Mouse (Mus musculus) T-helper 1 cell (primary cell): ENCODE measurements around the gene Mecr.

Experiments used
- in situ Hi-C: fragments of 300-600 bp; cut with MboI, MseI; formaldehyde crosslinking; loops from one replicate; pipeline ENCODE4 v1.15.1; 2025; ENCODE audit warnings: high pct_unique_total_duplicates

Mecr gene

GRCm38 (mm10) chr4:131836351-131836881 lies 6.9 kb upstream of the Mecr start:
- in situ Hi-C loops = loop anchor here (5.0 kb wide), 2 partner anchors 109 to 874 kb away; no protein-coding TSS in a partner anchor

DNA sequence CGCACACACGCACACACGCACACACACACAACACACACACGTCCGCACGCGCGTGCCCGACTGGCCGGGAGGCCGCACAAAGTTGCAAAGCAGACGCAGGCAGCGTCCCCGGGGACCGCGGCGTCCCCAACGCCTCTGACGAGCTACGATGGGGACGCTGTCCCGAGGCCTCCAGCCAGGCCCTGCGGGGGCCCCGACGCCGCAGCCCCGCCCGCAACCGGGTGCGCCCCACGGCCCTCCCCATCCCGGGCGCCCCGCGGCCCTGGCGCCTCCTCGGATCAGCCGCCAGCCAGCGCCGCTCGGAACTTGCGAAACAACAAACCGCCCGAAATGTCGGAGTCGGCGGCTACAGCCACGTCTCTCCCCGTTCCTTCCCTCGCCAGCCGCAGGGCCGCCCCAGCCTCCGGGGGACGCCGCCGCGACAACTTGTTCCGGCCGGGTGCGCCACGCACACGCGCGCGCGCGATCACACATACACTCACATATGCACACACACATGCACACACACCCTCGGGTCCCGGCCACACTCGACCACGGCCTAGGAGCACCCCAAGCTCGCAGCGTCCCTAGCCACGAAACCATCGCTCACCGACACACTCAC lies 6.3 kb upstream of the Mecr start:
- in situ Hi-C loops = loop anchor here (5.0 kb wide), 2 partner anchors 110 to 875 kb away; no protein-coding TSS in a partner anchor

GRCm38 (mm10) chr4:131837872-131838524 lies 5.3 kb upstream of the Mecr start, which contains the start of gene Ptpru:
Gene Ptpru, minus strand, starts transcription at chr4:131838288.
- in situ Hi-C loops = loop anchor here (5.0 kb wide), 2 partner anchors 111 to 876 kb away; no protein-coding TSS in a partner anchor

GRCm38 (mm10) chr4:131845991-131846778 lies 2.9 kb downstream of the Mecr start:
- in situ Hi-C loops = no loop called here

- in situ Hi-C loops = no loop called here
Measured at GRCm38 (mm10) chr4:131848082-131848481, 4.8 kb downstream of the Mecr start.

GRCm38 (mm10) chr4:131849986-131850638 lies 6.8 kb downstream of the Mecr start:
- in situ Hi-C loops = loop anchor here (25.0 kb wide), 1 partner anchor 1488 kb away; the partner anchor contains the start of genes Snrnp40 and Zcchc17

- in situ Hi-C loops = loop anchor here (25.0 kb wide), 1 partner anchor 1493 kb away; the partner anchor contains the start of genes Snrnp40 and Zcchc17
Measured at GRCm38 (mm10) chr4:131854950-131855349, 11.7 kb downstream of the Mecr start.

- in situ Hi-C loops = loop anchor here (25.0 kb wide), 1 partner anchor 1498 kb away; the partner anchor contains the start of genes Snrnp40 and Zcchc17
Measured at GRCm38 (mm10) chr4:131860492-131861340, 17.4 kb downstream of the Mecr start.

DNA sequence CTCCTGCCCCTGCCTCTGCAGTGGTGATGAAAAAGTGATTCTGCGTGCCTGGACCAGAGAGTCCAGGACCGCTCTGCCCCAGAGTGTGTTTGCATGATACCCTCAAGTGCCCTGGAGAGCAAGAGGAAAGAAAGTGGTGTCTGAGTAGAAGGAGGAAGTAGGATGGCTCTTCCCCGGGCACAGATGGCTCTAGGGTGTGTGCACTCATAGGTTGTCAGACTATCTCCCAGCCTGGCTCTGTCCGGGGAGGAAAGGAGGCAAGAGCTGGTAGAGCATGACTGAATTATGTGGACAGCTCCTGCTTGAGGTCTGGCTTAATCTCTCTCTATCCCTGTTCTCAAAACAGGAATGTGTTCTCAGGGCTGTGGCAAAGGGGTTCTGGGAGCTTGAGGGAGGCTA lies 18.1 kb downstream of the Mecr start:
- in situ Hi-C loops = loop anchor here (25.0 kb wide), 1 partner anchor 1499 kb away; the partner anchor contains the start of genes Snrnp40 and Zcchc17

GRCm38 (mm10) chr4:131872672-131873292 lies 29.5 kb downstream of the Mecr start:
- in situ Hi-C loops = loop anchor here (25.0 kb wide), 1 partner anchor 1510 kb away; the partner anchor contains the start of genes Snrnp40 and Zcchc17

GRCm38 (mm10) chr4:131873293-131874168 lies 30.3 kb downstream of the Mecr start, which contains the start of gene Srsf4:
Gene Srsf4, plus strand, starts transcription at chr4:131873617.
- in situ Hi-C loops = loop anchor here (25.0 kb wide), 1 partner anchor 1511 kb away; the partner anchor contains the start of genes Snrnp40 and Zcchc17

DNA sequence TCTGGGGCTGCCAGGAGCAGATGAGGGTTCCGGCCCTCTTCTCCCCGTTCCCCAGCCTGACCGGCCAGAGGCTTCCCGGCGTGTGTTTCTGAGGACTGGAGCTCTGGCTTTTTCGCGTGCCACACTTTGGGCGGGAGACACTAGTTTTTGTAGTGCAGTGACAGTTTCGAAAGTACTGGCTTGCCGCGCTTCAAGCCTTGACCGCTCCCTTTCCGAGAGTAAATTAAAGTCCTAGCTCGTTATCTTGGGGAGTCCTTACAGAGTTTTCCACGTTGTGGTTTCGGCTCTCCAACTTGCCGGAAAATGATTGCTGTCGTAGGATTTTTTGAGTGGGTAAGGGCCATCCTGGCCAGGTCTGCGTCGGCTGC lies 30.9 kb downstream of the Mecr start:
- in situ Hi-C loops = loop anchor here (25.0 kb wide), 1 partner anchor 1512 kb away; the partner anchor contains the start of genes Snrnp40 and Zcchc17

- in situ Hi-C loops = loop anchor here (25.0 kb wide), 1 partner anchor 1512 kb away; the partner anchor contains the start of genes Snrnp40 and Zcchc17
Measured at GRCm38 (mm10) chr4:131874567-131874966, 31.3 kb downstream of the Mecr start.

DNA sequence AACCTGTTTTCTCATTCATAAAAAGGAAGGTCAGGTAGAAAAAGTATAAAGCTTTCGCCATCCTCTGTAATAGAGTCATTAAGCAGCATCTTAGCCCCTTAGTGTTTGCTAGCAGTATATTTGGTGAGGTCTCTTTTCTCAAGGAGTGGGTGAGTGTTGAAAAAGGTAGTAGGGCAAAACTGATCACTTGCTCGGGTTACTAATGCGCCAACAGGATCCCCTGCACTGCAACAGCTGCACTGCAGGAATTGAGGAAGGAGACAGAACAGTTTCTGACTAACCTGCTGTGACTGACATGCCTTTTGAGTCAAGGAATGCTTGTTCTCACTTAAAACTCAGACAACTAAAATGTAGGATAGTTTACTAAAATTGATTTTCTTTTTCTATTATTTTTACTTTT lies 32.0 kb downstream of the Mecr start:
- in situ Hi-C loops = no loop called here

GRCm38 (mm10) chr4:131876836-131877235 lies 33.6 kb downstream of the Mecr start:
- in situ Hi-C loops = no loop called here

GRCm38 (mm10) chr4:131879692-131880091 lies 36.4 kb downstream of the Mecr start:
- in situ Hi-C loops = no loop called here

- in situ Hi-C loops = no loop called here
Measured at GRCm38 (mm10) chr4:131881306-131881705, 38.0 kb downstream of the Mecr start.

- in situ Hi-C loops = no loop called here
Measured at GRCm38 (mm10) chr4:131883571-131883970, 40.3 kb downstream of the Mecr start.
